Mouse (Mus musculus) mammary gland, adult 2 months (tissue): ENCODE measurements around the gene Ptpra. TPM values are rescaled to one million over a fixed set of nuclear protein-coding genes. Genes with fewer than 3 reads are reported as not detected.

Experiments used
- polyA plus RNA-seq: library from polyadenylated mRNA; depleted of rRNA; stranded (reverse); fragments of >200 nt; gene quantifications from 2 replicates; pipeline ENCODE4 v1.2.3, GENCODE M21; 2012; ENCODE audit warnings: low replicate concordance; rRNA removed

Gene Ptpra
- polyA plus RNA-seq: 60.0 and 66.0 TPM in 2 replicates

DNA sequence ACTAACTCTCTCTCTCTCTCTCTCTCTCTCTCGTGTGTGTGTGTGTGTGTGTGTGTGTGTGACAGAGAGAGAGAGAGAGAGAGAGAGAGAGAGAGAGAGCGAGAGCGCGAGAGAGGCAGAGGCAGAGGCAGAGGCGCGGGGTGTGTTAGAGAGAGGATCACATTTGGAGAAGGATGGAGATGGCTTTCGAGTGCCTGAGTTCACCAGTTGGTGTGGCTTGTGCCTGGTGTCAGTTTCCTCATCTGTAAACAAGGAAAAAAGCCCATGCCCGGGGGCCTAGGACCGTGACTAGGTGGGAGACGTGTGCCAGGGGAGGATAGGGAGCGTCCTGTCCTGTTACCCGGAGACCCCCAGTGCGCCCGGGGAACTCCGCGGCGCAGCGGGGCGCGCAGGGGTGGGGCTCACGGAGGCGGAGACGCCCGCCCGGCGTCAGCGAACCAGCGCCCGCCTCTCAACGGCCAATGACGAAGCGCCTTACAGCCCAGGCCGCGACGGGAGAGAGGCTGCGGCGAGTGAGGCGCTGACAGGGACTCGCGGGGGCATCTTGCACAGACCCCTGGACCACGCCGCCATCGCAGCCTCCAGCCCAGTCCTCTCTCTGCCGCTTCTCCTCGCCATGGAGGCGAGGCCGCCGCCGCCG is at the start of gene Ptpra:
TSS of gene Ptpra (plus strand) at position 485 of the 640 bp plus-strand sequence.

DNA sequence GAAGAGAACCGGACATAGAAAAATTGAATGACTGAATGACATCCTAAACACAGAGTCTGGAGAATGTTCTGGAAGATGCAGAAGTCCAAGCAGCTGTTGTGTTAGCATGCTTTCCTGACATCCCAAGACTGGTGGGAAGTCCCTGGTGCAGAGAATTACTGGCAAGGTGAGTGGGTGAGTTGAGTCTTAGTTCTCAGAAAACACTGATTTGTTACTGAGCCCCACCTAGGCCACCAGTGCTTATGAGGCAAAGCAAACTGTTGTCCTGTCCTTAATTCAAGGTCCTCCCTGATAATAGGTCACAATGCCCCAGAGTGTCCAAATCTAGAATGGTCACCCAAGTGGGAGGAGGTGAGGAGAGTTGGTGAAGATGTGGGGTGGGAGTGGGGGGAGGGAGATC is 45.1 kb upstream of the Ptpra start, which contains the start of the genes Gm28372 and 1700020A23Rik:
TSS of gene Gm28372 (plus strand) at position 301 of the 400 bp plus-strand sequence.
TSS of gene 1700020A23Rik (plus strand) at position 321 of the 400 bp plus-strand sequence.

DNA sequence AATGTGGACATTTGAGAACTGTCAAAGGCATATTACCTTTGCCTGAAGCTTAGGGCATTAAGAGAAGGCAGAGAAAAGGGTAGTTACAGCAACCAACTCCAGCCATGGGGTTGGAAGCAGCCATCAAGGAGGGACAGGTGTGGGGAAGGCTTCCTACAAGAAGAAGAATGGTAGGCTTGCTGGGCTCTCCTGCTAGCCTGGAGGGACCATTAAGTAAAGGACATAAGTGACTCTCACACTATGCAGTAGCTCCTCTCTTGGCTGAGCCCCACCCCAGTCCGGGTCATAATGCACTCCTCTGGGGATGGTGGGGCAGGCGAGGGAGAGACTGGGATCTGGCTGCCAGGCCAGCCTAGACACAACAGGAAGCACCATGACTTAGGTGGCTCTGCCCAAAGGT is 43.9 kb upstream of the Ptpra start, which contains the start of gene Tmem239:
TSS of gene Tmem239 (plus strand) at position 301 of the 400 bp plus-strand sequence.

DNA sequence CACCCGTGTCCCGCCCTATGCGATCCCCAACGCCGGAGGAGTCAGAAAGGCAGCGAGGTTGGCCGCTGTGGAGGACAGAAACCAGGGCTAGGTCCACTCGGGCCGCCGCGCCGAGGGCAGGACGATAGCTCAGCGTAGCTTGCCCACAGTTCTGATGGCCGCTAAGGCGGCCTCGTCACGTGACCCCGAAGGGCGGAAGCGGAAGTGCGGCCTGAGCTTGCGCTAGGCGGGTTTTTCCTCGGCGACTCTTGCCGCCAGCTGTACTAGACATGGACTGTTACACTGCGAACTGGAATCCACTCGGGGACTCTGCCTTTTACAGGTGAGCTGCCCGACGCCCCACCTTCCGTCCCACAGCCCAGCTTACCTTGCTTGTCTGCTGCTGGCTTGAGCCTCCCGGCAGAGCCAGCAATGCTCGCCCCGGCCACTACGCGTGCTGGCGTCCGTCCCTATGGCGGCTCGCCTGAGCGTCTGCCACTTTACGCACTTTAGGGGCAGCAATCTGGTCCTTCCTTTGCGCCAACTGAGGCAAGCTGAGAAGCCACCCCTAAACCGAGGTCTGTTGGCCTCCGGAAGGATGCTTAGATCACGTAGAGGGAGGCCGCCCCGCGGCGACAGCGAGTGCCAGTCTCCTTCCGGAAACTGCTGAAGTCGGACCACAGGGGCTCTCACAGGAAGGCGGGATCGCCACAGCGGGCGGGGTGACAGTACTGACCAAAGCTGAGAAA is 25.8 kb upstream of the Ptpra start, which contains the start of the genes Vps16 and Pced1a:
TSS of gene Vps16 (plus strand) at position 214 of the 728 bp plus-strand sequence.
TSS of gene Pced1a (minus strand) at position 576 of the 728 bp plus-strand sequence.

DNA sequence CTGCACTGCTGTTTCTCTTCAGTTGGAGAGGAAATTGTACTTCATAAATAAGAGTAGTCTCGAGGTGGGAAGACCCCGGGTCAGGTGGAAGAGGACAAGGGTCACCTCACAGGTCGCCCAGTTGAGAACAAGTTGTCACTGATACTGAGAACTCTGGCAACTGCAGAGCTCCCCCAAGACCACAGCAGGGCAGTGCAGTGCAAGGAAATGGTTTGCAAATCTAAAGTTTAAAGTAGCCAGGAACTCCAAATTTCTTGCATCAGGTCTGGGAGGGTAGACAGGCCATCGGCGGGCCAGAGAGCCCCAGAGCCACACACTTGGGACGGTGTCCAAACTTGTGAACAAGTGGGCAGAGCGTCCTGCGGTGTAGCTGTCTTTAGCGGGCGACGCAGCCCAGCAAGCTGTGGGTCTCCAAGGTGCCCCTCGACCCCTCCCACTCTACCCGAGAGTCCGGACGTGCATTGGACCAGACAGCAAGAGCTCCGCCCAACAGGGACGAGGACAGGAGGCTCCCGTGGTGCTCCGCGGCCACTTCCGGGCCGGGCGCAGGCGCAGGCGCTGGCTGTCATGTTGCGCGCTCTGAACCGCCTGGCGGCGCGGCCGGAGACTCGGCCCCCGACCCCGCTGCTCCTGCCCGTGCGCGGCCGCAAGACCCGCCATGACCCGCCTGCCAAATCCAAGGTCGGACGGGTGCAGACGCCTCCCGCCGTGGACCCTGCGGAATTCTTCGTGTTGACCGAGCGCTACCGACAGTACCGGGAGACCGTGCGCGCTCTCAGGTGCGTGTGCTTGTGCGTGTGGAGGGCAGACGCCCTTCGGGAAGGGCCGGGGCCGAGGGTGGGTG is 113.4 kb downstream of the Ptpra start, which contains the start of gene Mrps26:
TSS of gene Mrps26 (plus strand) at position 531 of the 844 bp plus-strand sequence.

DNA sequence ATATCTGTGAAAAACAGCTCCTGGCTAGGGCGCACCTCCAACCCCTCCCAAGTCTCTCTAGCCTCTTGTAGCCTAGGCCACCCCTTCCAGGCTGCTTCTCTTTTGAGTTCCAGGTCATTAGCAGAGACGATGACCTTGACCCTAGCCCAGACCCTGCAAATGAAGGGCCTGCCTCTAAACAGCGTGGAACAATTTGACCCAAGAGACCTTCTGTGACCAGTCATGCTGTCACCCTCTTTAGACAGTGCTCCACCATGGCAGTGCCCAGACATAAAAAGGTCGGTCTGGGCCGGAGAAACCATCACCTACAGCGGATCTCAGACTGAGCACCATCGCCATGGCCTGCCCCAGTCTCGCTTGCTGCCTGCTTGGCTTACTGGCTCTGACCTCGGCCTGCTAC is 125.8 kb downstream of the Ptpra start, which contains the start of gene Oxt:
TSS of gene Oxt (plus strand) at position 301 of the 400 bp plus-strand sequence.

DNA sequence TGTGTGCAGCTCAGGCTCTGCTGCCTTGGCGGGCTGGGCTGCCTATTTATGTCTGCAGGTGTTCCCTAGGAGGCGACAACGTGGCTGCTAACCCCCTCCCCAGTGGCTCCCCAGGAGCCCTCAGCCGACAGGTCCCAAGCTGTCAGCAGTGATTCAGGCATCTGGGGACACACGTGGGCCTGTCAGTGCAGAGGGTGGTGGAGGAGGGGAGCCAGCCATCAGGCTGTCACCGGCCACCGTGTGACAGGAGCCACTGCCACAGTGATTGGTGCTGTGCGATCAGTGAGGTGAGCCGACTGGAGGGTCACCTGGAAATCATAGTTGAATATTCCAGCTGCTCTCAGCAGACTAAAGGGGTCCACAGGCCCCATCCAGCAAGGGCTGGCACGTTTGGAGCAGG is 132.5 kb downstream of the Ptpra start, which contains the start of gene Avp:
TSS of gene Avp (minus strand) at position 3 of the 400 bp plus-strand sequence.

Other genes starting within 250 kb of the Ptpra start
- gene Nop56, start 175.8 kb upstream of the Ptpra start, polyA plus RNA-seq: 43.7 and 72.1 TPM in 2 replicates
- gene Idh3b, start 165.7 kb upstream of the Ptpra start, polyA plus RNA-seq: 237 and 433 TPM in 2 replicates
- gene Ebf4, start 155.1 kb upstream of the Ptpra start, polyA plus RNA-seq: 1.6 and 2.6 TPM in 2 replicates
- gene Cpxm1, start 52.7 kb upstream of the Ptpra start, polyA plus RNA-seq: 67.7 and 77.2 TPM in 2 replicates
- not detected in 2 replicates for gene Gm28372, start 45.0 kb upstream of the Ptpra start, polyA plus RNA-seq
- gene 1700020A23Rik, start 45.0 kb upstream of the Ptpra start, polyA plus RNA-seq: not detected in 2 replicates
- gene Tmem239, start 43.8 kb upstream of the Ptpra start, polyA plus RNA-seq: not detected in 2 replicates
- gene Vps16, start 25.9 kb upstream of the Ptpra start, polyA plus RNA-seq: 61.1 and 100 TPM in 2 replicates
- 44.2 and 51.1 TPM in 2 replicates for gene Pced1a, start 25.6 kb upstream of the Ptpra start, polyA plus RNA-seq
- 43.1 and 102 TPM in 2 replicates for gene Mrps26, start 113.5 kb downstream of the Ptpra start, polyA plus RNA-seq
- 0.44 TPM in 1 of 2 replicates, not detected in the other for gene Oxt, start 125.9 kb downstream of the Ptpra start, polyA plus RNA-seq
- gene Avp, start 132.3 kb downstream of the Ptpra start, polyA plus RNA-seq: not detected in 2 replicates
- gene Fastkd5, start 179.7 kb downstream of the Ptpra start, polyA plus RNA-seq: 1.1 and 2.6 TPM in 2 replicates
- 6.6 and 7.8 TPM in 2 replicates for gene Ubox5, start 179.8 kb downstream of the Ptpra start, polyA plus RNA-seq
- gene Lzts3, start 192.5 kb downstream of the Ptpra start, polyA plus RNA-seq: 9.7 and 11.4 TPM in 2 replicates
- gene Ddrgk1, start 214.4 kb downstream of the Ptpra start, polyA plus RNA-seq: 79.1 and 84.2 TPM in 2 replicates
- gene Itpa, start 217.3 kb downstream of the Ptpra start, polyA plus RNA-seq: 23.2 and 24.8 TPM in 2 replicates
- 4.2 and 5.1 TPM in 2 replicates for gene Slc4a11, start 247.2 kb downstream of the Ptpra start, polyA plus RNA-seq